Mouse (Mus musculus): Measurements from ENCODE around the gene Megf9.

Megf9 gene

GRCm38 (mm10) chr4:70446774-70447173 lies 88.0 kb downstream of the Megf9 start:
- DNase-seq (ENCODE audit: low read depth, low spot score) = no peak

- DNase-seq (ENCODE audit: low read depth, low spot score) = no peak
These were observed 114.6 kb downstream of the Megf9 start for GRCm38 (mm10) chr4:70420202-70420601.

GRCm38 (mm10) chr4:70412126-70412525 lies 122.7 kb downstream of the Megf9 start:
- DNase-seq (ENCODE audit: low read depth, low spot score) = no peak

- DNase-seq (ENCODE audit: low read depth, low spot score) = peak; percentile 97
These were observed 124.6 kb downstream of the Megf9 start, which contains the start of gene Cdk5rap2 for GRCm38 (mm10) chr4:70409994-70410721. Gene Cdk5rap2, minus strand, starts transcription at chr4:70410443.

GRCm38 (mm10) chr4:70409456-70409855 lies 125.3 kb downstream of the Megf9 start:
- DNase-seq (ENCODE audit: low read depth, low spot score) = no peak

GRCm38 (mm10) chr4:70402109-70402819 lies 132.5 kb downstream of the Megf9 start:
- DNase-seq (ENCODE audit: low read depth, low spot score) = peak; percentile 66

- DNase-seq (ENCODE audit: low read depth, low spot score) = no peak
These were observed 135.3 kb downstream of the Megf9 start for GRCm38 (mm10) chr4:70399476-70399875.

GRCm38 (mm10) chr4:70399074-70399473 lies 135.7 kb downstream of the Megf9 start:
- no peak for DNase-seq (ENCODE audit: low read depth, low spot score)

GRCm38 (mm10) chr4:70398088-70398487 lies 136.7 kb downstream of the Megf9 start:
- DNase-seq (ENCODE audit: low read depth, low spot score) = no peak

GRCm38 (mm10) chr4:70396701-70397100 lies 138.1 kb downstream of the Megf9 start:
- DNase-seq (ENCODE audit: low read depth, low spot score) = no peak

GRCm38 (mm10) chr4:70394736-70395135 lies 140.1 kb downstream of the Megf9 start:
- no peak for DNase-seq (ENCODE audit: low read depth, low spot score)

GRCm38 (mm10) chr4:70391760-70392372 lies 142.9 kb downstream of the Megf9 start:
- no peak for DNase-seq (ENCODE audit: low read depth, low spot score)

- no peak for DNase-seq (ENCODE audit: low read depth, low spot score)
These were observed 143.7 kb downstream of the Megf9 start for GRCm38 (mm10) chr4:70391073-70391472.

- no peak for DNase-seq (ENCODE audit: low read depth, low spot score)
These were observed 148.6 kb downstream of the Megf9 start for GRCm38 (mm10) chr4:70386206-70386605.

- no peak for DNase-seq (ENCODE audit: low read depth, low spot score)
These were observed 157.4 kb downstream of the Megf9 start for GRCm38 (mm10) chr4:70377359-70377758.

Measured in brain, embryonic 18.5 days (tissue).